Mouse (Mus musculus): ENCODE data around the gene Stac2.

DNA sequence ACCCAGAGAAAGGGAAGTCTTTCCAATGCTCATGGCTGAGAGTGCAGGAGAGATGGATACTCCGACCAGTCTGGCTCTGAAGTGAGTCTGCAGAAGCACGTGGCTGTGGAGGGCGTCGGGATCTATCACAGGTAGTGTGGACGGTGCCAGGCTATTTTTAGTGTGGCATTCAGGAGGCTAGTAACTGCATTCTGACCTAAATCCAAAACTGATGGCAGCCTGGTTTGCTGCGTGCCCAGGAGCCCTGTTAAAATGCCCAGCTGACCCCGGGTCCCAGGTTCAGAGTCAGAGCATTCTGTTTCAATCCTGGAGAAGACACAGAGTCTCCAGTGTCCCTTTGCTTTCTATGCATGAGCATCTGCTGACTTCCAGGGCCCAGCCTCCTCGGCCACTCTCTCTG lies 23.8 kb upstream of the Stac2 start:
- no peak for TF ChIP-seq POLR2A (IDR thresholded peaks at IDR 0.05; ENCODE audit: control insufficient read depth, low read depth, low read length)
- TF ChIP-seq CTCF (IDR thresholded peaks at IDR 0.05; ENCODE audit: control insufficient read depth, insufficient read depth, insufficient replicate concordance, low read depth, low read length), result no peak
